Mouse (Mus musculus) left cerebral cortex, postnatal 25 days (tissue): ENCODE measurements around the gene Olfr110. TPM values are rescaled to one million over a fixed set of nuclear protein-coding genes. Genes with fewer than 3 reads are reported as not detected.
"Not testable (repeated sequence)": the region's sequence is repeated elsewhere in the genome, so short reads cannot be mapped to it uniquely, and the experiment has no call there.

Experiments
- DNase-seq, 2 experiments: peaks; one replicate each; pipeline ENCODE4 v3.0.0; 2022; ENCODE audit warnings: low spot score in 2 of 2, mixed read lengths in 1 of 2
- intact Hi-C: fragments of 180-260 bp; cut with DNase I; formaldehyde crosslinking; loops from one replicate; pipeline ENCODE4 v1.15.1; 2025
- total RNA-seq, 2 experiments: library from RNA; stranded (reverse); gene quantifications; 2 replicates each; pipeline ENCODE4 v1.2.3; 2021

Olfr110 gene
- not detected for total RNA-seq

- intact Hi-C loops, result no loop called here
- DNase-seq, result peak in 1 of 2 experiments; percentile 25
Measured at GRCm38 (mm10) chr17:37491930-37492518, at the start of gene Olfr110. Gene Olfr110 (plus strand): TSS chr17:37492468.

DNA sequence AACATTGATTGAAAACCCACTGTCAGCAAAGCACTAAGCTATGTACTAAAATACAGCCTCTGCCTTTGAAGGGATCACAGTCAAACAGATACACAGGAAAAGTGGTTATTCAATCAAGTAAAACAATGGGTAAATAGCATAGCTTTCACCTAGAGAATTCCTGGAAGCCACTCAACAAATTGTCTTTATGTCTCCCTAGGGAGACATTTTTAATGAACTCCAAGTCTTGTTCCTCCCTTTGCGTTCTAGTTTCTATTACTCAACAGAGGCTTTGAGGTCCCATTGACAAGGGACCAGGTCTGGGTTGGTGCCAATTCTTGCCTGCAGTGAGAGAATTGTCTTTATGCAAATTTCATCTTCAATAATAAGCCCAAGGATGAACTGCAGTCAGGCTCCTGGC lies 47.1 kb upstream of the Olfr110 start, which contains the start of gene Olfr108:
Gene Olfr108 (plus strand): TSS at position 301 of the 400 bp plus-strand sequence.
- no peak for DNase-seq
- intact Hi-C loops, result no loop called here

- intact Hi-C loops, result no loop called here
- no peak for DNase-seq
Measured at GRCm38 (mm10) chr17:37458616-37459015, 33.7 kb upstream of the Olfr110 start, which contains the start of gene Olfr109. Gene Olfr109 (plus strand): TSS chr17:37458916.

- DNase-seq, result no peak
- intact Hi-C loops, result no loop called here
Measured at GRCm38 (mm10) chr17:37483452-37483851, 8.8 kb upstream of the Olfr110 start, which contains the start of gene H2-M2. Gene H2-M2 (minus strand): TSS chr17:37483552.

GRCm38 (mm10) chr17:37507730-37508129 lies 15.5 kb downstream of the Olfr110 start, which contains the start of gene Olfr111:
Gene Olfr111 (plus strand): TSS chr17:37508030.
- intact Hi-C loops, result no loop called here

DNA sequence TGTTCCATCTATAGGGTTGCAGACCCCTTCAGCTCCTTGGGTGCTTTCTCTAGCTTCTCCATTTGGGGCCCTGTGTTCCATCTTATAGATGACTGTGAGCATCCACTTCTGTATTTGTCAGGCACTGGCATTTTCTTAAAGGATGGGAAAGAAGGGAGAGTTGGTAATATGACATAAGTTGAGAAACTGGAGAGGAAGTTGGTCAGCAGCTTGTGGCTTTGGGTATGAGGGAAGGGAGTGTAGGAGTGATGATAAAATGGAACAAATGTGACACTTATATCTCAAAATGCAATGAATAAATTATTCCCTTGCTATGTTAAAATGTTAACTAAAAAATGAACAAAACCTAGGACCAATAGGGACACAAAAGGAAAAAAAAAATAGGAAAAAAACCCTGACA lies 32.3 kb downstream of the Olfr110 start:
- DNase-seq, intact Hi-C loops: not testable (repeated sequence)

More at GRCm38 (mm10) chr17:37507730-37508129, 15.5 kb downstream of the Olfr110 start, which contains the start of gene Olfr111:
- no peak for DNase-seq

DNA sequence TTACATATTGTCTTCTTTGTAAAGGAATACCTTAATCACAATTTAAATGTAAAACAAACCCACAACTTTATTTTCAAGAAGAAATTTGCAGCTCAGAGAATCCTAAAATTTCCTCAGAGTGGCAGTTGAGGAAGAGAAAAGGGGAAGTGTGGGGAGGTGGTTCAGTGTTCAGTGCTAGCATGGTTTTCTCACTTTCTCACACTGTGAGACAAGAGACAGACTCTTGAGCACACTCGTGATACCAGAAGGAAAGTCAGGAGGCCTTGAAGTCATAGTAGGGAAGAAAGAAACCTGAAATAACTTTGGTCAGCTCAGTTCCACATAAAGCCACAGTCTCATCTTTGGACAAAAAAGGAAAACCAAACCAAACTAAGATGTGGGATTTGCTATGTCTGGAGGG lies 33.2 kb downstream of the Olfr110 start:
- peak in 1 of 2 experiments; percentile 20 for DNase-seq
- intact Hi-C loops, result not testable (repeated sequence)

GRCm38 (mm10) chr17:37535173-37535572 lies 42.9 kb downstream of the Olfr110 start:
- DNase-seq, result no peak

DNA sequence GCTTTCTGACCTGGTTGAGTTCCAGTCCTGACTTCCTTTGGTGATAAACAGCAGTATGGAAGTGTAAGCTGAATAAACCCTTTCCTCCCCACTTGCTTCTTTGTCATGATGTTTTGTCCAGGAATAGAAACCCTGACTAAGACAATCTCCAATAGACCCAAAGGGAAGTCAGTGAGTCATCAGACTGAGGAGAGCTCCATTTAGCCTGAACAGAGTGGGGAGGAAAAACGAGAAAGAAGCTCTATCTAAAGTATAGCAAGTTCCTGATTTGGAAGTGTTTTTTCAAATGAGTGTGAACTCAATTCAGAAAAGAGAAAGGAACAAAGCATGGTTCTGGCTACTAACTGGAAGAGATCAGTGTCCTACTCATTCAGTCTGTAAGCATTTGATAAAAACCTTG lies 46.1 kb downstream of the Olfr110 start:
- intact Hi-C loops, result not testable (repeated sequence)
- DNase-seq, result peak in 1 of 2 experiments; percentile 61

More at GRCm38 (mm10) chr17:37535173-37535572, 42.9 kb downstream of the Olfr110 start:
- intact Hi-C loops, result no loop called here

DNA sequence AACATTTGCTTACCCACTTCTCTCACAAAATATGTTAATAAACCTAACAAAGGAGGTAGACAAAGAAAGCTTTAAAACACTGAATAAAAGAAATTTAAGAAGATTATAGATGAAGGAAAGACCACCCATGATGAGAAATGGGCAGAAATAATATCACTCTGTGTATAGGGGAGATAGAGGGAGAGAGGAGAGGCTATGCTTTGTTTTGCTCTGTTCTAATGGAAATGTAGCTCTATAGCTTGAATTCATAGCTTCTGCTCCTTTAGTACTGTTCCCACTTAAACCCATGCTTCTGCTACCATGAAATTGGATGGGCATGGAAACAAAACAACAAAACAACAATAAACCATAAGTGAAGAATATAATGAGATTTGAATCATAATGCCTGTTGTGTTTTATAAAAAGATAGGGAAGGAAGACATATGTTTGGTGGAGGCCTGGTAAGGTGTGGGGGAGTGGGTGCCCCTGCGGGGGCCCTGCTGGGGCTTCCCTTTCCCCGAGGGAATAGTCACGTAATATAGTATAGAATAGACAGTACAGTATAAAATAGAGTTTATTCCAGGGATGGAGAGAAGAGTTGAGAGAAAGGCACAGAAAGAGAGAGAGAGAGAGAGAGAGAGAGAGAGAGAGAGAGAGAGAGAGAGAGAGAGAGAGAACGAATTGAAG lies 49.3 kb downstream of the Olfr110 start:
- DNase-seq, result no peak
- intact Hi-C loops, result no loop called here

GRCm38 (mm10) chr17:37543800-37544435 lies 51.6 kb downstream of the Olfr110 start:
- no peak for DNase-seq
- intact Hi-C loops, result no loop called here

Other genes starting within 250 kb of the Olfr110 start
- gene Olfr98, start 228.7 kb upstream of the Olfr110 start, total RNA-seq, result not detected
- 1 to 10 TPM; 2.4 to 2.5 TPM for gene H2-M3, start 222.2 kb upstream of the Olfr110 start, total RNA-seq
- not detected for gene Olfr99, start 209.0 kb upstream of the Olfr110 start, total RNA-seq
- gene Olfr101, start 188.2 kb upstream of the Olfr110 start, total RNA-seq, result not detected
- not detected for gene Olfr102, start 175.4 kb upstream of the Olfr110 start, total RNA-seq
- not detected for gene Olfr103, start 152.8 kb upstream of the Olfr110 start, total RNA-seq
- not detected for gene Olfr104-ps, start 132.9 kb upstream of the Olfr110 start, total RNA-seq
- gene Olfr105-ps, start 113.4 kb upstream of the Olfr110 start, total RNA-seq, result not detected
- not detected for gene Olfr106-ps, start 102.1 kb upstream of the Olfr110 start, total RNA-seq
- not detected for gene Olfr107, start 93.2 kb upstream of the Olfr110 start, total RNA-seq
- gene Olfr108, start 47.0 kb upstream of the Olfr110 start, total RNA-seq, result not detected
- gene Olfr109, start 33.6 kb upstream of the Olfr110 start, total RNA-seq, result not detected
- not detected for gene H2-M2, start 8.9 kb upstream of the Olfr110 start, total RNA-seq
- not detected for gene Olfr111, start 15.6 kb downstream of the Olfr110 start, total RNA-seq
- not detected for gene Olfr112, start 77.0 kb downstream of the Olfr110 start, total RNA-seq
- not detected for gene Olfr113, start 85.2 kb downstream of the Olfr110 start, total RNA-seq
- not detected for gene Olfr114, start 100.3 kb downstream of the Olfr110 start, total RNA-seq
- not detected for gene Olfr115, start 134.6 kb downstream of the Olfr110 start, total RNA-seq
- gene Olfr116, start 134.7 kb downstream of the Olfr110 start, total RNA-seq, result not detected
- not detected for gene Olfr117, start 171.3 kb downstream of the Olfr110 start, total RNA-seq
- not detected for gene Olfr118, start 174.5 kb downstream of the Olfr110 start, total RNA-seq
- gene Olfr119, start 204.1 kb downstream of the Olfr110 start, total RNA-seq, result not detected
- gene Olfr120, start 229.3 kb downstream of the Olfr110 start, total RNA-seq, result not detected